Mouse (Mus musculus): ENCODE results near the gene Wdr47. TPM values are rescaled to one million over a fixed set of nuclear protein-coding genes. Genes with fewer than 3 reads are reported as not detected.

Wdr47 gene
- total and polyA plus RNA-seq, 3 experiments = 2.5 to 3.8 TPM; not detected in 1

DNA sequence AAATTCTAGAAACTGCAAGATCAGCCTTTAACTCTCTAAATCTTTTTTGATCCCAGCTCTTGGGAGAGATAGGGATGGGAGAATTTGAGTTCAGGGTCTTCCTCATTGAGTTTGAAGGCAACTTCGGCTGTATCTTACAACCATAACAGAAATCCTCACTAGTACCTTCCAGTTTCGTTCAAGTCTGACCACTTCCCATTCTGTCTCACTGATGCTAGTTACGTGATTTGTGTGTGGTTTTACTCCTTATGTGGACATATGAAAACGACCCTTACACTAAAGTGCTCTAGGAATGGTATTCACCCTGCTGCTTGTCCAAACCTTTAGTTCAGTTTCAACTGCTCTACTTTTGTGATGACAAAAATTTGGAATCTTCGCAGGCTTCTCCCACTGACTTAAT, 17.1 kb upstream of the Wdr47 start:
- no peak for DNase-seq (ENCODE audit: low read depth, low spot score)
- H3K79me2 ChIP-seq (ENCODE audit: control insufficient read depth, insufficient read depth, low read length, poor library complexity) = peaks cover 1% of the 10 kb centered on the region
- no peak for TF ChIP-seq SMC3 (IDR thresholded peaks at IDR 0.05; ENCODE audit: low read depth, low read length)
- no peak for TF ChIP-seq TBP (IDR thresholded peaks at IDR 0.05; ENCODE audit: low read depth, low read length)
- TF ChIP-seq NELFE (IDR thresholded peaks at IDR 0.05; ENCODE audit: low read depth, low read length) = no peak
- no peak for TF ChIP-seq ZKSCAN1 (IDR thresholded peaks at IDR 0.05; ENCODE audit: low read depth, low read length)
- no peak for TF ChIP-seq GATA1 (IDR thresholded peaks at IDR 0.05; ENCODE audit: low read depth, low read length)
- no peak for TF ChIP-seq ETS1 (IDR thresholded peaks at IDR 0.05; ENCODE audit: low read depth, low read length)
- TF ChIP-seq MAZ (IDR thresholded peaks at IDR 0.05; ENCODE audit: low read depth, low read length) = no peak
- TF ChIP-seq RAD21 (IDR thresholded peaks at IDR 0.05; ENCODE audit: low read depth, low read length) = no peak
- no peak for TF ChIP-seq BHLHE40 (IDR thresholded peaks at IDR 0.05; ENCODE audit: borderline replicate concordance, low read depth, low read length)
- TF ChIP-seq ZMIZ1 (IDR thresholded peaks at IDR 0.05; ENCODE audit: low read depth, low read length) = no peak
- TF ChIP-seq KAT2A (conservative IDR thresholded peaks at IDR 0.05; ENCODE audit: low read depth, low read length) = no peak
- no peak for TF ChIP-seq UBTF (IDR thresholded peaks at IDR 0.05; ENCODE audit: borderline replicate concordance, insufficient read depth, low read depth, low read length)
- TF ChIP-seq MAX (IDR thresholded peaks at IDR 0.05; ENCODE audit: low read length) = no peak
- TF ChIP-seq MYB (IDR thresholded peaks at IDR 0.05; ENCODE audit: low read depth, low read length) = no peak
- TF ChIP-seq TCF12 (IDR thresholded peaks at IDR 0.05; ENCODE audit: low read depth, low read length) = no peak
- TF ChIP-seq NRF1 (IDR thresholded peaks at IDR 0.05; ENCODE audit: insufficient read depth, low read depth, low read length, poor library complexity, severe bottlenecking) = no peak
- no peak for TF ChIP-seq ZNF384 (IDR thresholded peaks at IDR 0.05; ENCODE audit: low read depth, low read length)
- TF ChIP-seq TAL1 (IDR thresholded peaks at IDR 0.05; ENCODE audit: low read length) = no peak
- TF ChIP-seq POLR2AphosphoS5 (IDR thresholded peaks at IDR 0.05; ENCODE audit: borderline replicate concordance, low read depth, low read length) = no peak
- no peak for TF ChIP-seq SIN3A (IDR thresholded peaks at IDR 0.05; ENCODE audit: low read length)
- H3K4me1 ChIP-seq (ENCODE audit: control insufficient read depth in 1 of 2, insufficient read depth in 2 of 2, low read length in 2 of 2) = peaks cover 2 to 7% of the 10 kb centered on the region in 2 experiments
- no peaks in the 10 kb centered on the region for H3K9me3 ChIP-seq (replicated peaks; ENCODE audit: insufficient read depth, low read length)
- no peak overlapping the region for H3K4me3 ChIP-seq (ENCODE audit: control insufficient read depth in 1 of 2, insufficient read depth in 1 of 2, low read depth in 2 of 2, low read length in 2 of 2)
- H3K9ac ChIP-seq (ENCODE audit: control insufficient read depth, low read depth, low read length, poor library complexity, severe bottlenecking) = no peak overlapping the region
- peaks cover 0 to 8% of the 10 kb centered on the region in 2 experiments; a peak in 2 of 4 replicates for H3K36me3 ChIP-seq (ENCODE audit: control insufficient read depth in 1 of 2, insufficient read depth in 2 of 2, low read length in 2 of 2)
- peaks cover 0 to 1% of the 10 kb centered on the region in 2 experiments; a peak in 1 of 4 replicates for H3K27me3 ChIP-seq (ENCODE audit: control insufficient read depth in 1 of 2, insufficient read depth in 2 of 2, low read length in 2 of 2)
- H3K27ac ChIP-seq (ENCODE audit: control insufficient read depth, low read depth, low read length) = no peak overlapping the region

GRCm38 (mm10) chr3:108584580-108584979, 6.5 kb upstream of the Wdr47 start:
- H3K4me1 ChIP-seq (ENCODE audit: control insufficient read depth in 1 of 2, insufficient read depth in 2 of 2, low read length in 2 of 2) = peaks cover 2 to 6% of the 10 kb centered on the region in 2 experiments; a peak in 2 of 4 replicates
- no peak overlapping the region for H3K4me3 ChIP-seq (ENCODE audit: control insufficient read depth in 1 of 2, insufficient read depth in 1 of 2, low read depth in 2 of 2, low read length in 2 of 2)
- TF ChIP-seq EP300 (IDR thresholded peaks at IDR 0.05; ENCODE audit: low read depth in 1 of 2, low read length in 2 of 2) = no peak
- TF ChIP-seq ZNF384 (IDR thresholded peaks at IDR 0.05; ENCODE audit: low read depth, low read length) = peak; percentile 35; the same call in 1 of the 2 replicates
- DNase-seq (ENCODE audit: low read depth, low spot score) = peak; percentile 59
- H3K27me3 ChIP-seq (ENCODE audit: control insufficient read depth in 1 of 2, insufficient read depth in 2 of 2, low read length in 2 of 2) = no peaks in the 10 kb centered on the region
- H3K9me3 ChIP-seq (replicated peaks; ENCODE audit: insufficient read depth, low read length) = no peaks in the 10 kb centered on the region
- no peak overlapping the region for H3K9ac ChIP-seq (ENCODE audit: control insufficient read depth, low read depth, low read length, poor library complexity, severe bottlenecking)
- H3K36me3 ChIP-seq (ENCODE audit: control insufficient read depth in 1 of 2, insufficient read depth in 2 of 2, low read length in 2 of 2) = peaks cover 0 to 3% of the 10 kb centered on the region in 2 experiments; a peak in 2 of 4 replicates
- no peaks in the 10 kb centered on the region for H3K79me2 ChIP-seq (ENCODE audit: control insufficient read depth, insufficient read depth, low read length, poor library complexity)
- H3K27ac ChIP-seq (ENCODE audit: control insufficient read depth, low read depth, low read length) = no peak overlapping the region

Measured in MEL (cell line).